Mouse (Mus musculus) small intestine, adult 2 months (tissue): ENCODE data around the gene Neurl2. TPM values are rescaled to one million over a fixed set of nuclear protein-coding genes. Genes with fewer than 3 reads are reported as not detected.

ENCODE experiments used
- H3K27ac ChIP-seq: fragments of 200-500 bp; 2 replicates; pipeline ENCODE4 v1.5.1; 2012; ENCODE audit warnings: low read depth, low read length, control low read depth, inconsistent platforms; ENCODE audit not compliant: insufficient read depth
- H3K27me3 ChIP-seq: fragments of 200-500 bp; 2 replicates; pipeline ENCODE4 v1.6.1; 2012; ENCODE audit warnings: mild to moderate bottlenecking, moderate library complexity, low read length, inconsistent platforms; ENCODE audit not compliant: control insufficient read depth, insufficient read depth
- H3K36me3 ChIP-seq: fragments of 200-500 bp; 2 replicates; pipeline ENCODE4 v1.6.1; 2012; ENCODE audit warnings: mild to moderate bottlenecking, low read length, control low read depth, inconsistent platforms; ENCODE audit not compliant: control insufficient read depth, insufficient read depth
- H3K4me1 ChIP-seq: fragments of 200-500 bp; 2 replicates; pipeline ENCODE4 v1.6.1; 2012; ENCODE audit warnings: low read length, inconsistent platforms, mixed read lengths; ENCODE audit not compliant: control insufficient read depth, insufficient read depth, insufficient read length
- H3K4me3 ChIP-seq: fragments of 200-500 bp; 2 replicates; pipeline ENCODE4 v1.5.1; 2012; ENCODE audit warnings: low read depth, mild to moderate bottlenecking, control low read depth, inconsistent platforms, low read length, moderate library complexity
- CTCF ChIP-seq: fragments of 200-500 bp; IDR thresholded peaks from 2 replicates; pipeline ENCODE4 v1.5.1; 2012; ENCODE audit warnings: low read depth, mild to moderate bottlenecking, control low read depth, inconsistent platforms, low read length, moderate library complexity, mixed read lengths; ENCODE audit not compliant: insufficient replicate concordance, insufficient read length; ENCODE audit errors: extremely low read depth
- POLR2A ChIP-seq: fragments of 200-500 bp; IDR thresholded peaks from 2 replicates; pipeline ENCODE4 v1.6.1; 2012; ENCODE audit warnings: low read depth, mild to moderate bottlenecking, control low read depth, inconsistent platforms, low read length, moderate library complexity
- WGBS: fragments of 180-500 bp; shearing (Covaris S2); methylation state at CpG from one replicate; pipeline ENCODE4 v1.1.7; 2018; 5-methylcytosine and 5-hydroxymethylcytosine counted together
- polyA plus RNA-seq: library from polyadenylated mRNA; depleted of rRNA; stranded (reverse); fragments of >200 nt; gene quantifications from 2 replicates; pipeline ENCODE4 v1.2.3, GENCODE M21; 2012

Gene Neurl2
- polyA plus RNA-seq, 1 experiment, result 3.1 TPM

DNA sequence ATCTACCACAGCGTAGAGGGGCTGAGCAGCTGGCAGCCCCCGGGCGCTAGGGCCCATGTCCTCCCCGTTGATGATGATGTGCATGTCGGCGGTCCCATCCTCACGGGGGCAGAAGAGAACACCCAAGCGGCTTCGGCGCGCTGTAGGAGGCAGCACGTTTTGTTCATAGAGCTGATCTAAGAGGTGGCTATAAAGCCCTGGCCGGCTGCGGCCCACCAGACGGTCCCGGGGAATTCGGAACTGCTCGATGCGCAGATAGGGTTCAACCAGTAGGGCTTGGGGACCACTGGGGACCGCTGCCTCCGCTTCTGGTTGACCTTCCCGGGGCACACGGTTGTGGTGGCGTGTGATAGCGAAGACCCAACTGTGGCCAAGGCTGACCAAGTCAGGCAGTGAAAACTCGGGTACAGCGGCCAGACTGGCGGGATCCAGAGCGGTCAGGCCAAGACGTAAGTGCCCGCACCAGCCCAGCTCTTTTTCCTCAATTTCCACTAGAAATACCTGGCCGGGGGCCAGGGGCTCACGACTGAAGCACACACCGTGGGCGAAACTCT lies 431 bp downstream of the Neurl2 start, which contains the start of gene Ctsa:
TSS of gene Ctsa (plus strand) at position 126 of the 554 bp plus-strand sequence.
- no peaks in the 10 kb centered on the region for H3K27me3 ChIP-seq
- H3K4me3 ChIP-seq, result peak within 1 kb of the TSS; percentile 85
- 1% methylated on average over 35 of the region's 35 CpGs for WGBS
- peaks cover 15% of the 10 kb centered on the region for H3K36me3 ChIP-seq
- peak within 1 kb of the TSS; percentile 67 for H3K27ac ChIP-seq
- H3K4me1 ChIP-seq, result peaks cover 9% of the 10 kb centered on the region
- peak; percentile 46; the same call in 1 of the 2 replicates for TF ChIP-seq CTCF
- no peak for TF ChIP-seq POLR2A

DNA sequence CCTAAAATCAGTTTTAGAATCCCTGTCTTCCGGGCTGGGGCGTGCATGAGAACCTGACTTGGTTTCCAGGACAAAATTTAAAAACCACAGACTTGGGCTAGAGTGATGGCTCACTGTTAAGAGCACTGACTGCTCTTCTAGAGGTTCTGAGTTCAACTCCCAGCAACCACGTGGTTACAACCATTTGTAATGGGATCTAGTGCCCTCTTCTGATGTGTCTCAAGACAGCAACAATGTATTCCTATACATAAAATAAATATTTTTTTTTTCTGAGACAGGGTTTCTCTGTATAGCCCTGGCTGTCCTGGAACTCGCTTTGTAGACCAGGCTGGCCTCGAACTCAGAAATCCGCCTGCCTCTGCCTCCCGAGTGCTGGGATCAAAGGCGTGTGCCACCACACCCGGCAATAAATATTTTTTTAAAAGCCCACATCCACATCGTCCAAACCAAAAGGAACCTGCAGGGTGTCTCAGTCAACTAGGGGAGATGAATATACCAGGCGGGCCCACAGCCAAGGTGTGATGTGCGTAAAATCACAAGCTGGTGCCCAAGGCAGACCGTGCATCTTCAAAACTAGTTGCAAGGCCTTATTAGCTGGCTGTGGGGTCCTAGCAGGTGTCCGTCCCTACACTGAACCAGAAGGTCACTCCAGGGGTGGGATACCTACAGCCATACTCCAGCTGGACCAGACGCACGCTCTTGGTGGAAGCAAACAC lies 1.1 kb downstream of the Neurl2 start:
- Histone ChIP-seq H3K27me3 (no peaks in the 10 kb centered on the region), H3K4me1 (peaks cover 9% of the 10 kb centered on the region), H3K27ac (no peak overlapping the region), H3K36me3 (peaks cover 13% of the 10 kb centered on the region), H3K4me3 (peak overlapping the region; percentile 85)
- 42% methylated on average over 16 of the region's 16 CpGs for WGBS
- TF ChIP-seq POLR2A (no peak), CTCF (no peak)

DNA sequence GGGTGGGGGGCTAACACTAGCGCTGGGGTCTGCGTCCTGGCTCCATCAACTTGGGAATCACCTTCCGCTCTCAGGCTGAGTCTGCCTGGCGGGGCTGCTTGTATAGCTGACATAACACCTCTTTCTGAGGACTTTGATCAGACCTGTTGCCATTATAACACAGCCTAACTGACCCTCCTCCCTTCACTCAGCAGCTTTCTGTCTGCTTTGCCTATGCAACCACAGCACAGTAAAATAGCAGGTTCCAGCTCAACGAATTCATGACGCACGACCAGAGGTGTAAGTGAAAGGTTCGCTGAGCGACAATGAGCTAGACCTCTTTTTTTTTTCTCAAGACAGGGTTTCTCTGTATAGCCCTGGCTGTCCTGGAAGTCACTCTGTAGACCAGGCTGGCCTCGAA lies 2.2 kb downstream of the Neurl2 start:
- TF ChIP-seq CTCF, result no peak
- no peak for TF ChIP-seq POLR2A
- Histone ChIP-seq H3K27me3 (no peaks in the 10 kb centered on the region), H3K27ac (no peak overlapping the region), H3K4me1 (peaks cover 9% of the 10 kb centered on the region), H3K4me3 (no peak overlapping the region), H3K36me3 (peaks cover 8% of the 10 kb centered on the region; the same call in 1 of the 2 replicates)
- 78% methylated on average over 10 of the region's 10 CpGs for WGBS

DNA sequence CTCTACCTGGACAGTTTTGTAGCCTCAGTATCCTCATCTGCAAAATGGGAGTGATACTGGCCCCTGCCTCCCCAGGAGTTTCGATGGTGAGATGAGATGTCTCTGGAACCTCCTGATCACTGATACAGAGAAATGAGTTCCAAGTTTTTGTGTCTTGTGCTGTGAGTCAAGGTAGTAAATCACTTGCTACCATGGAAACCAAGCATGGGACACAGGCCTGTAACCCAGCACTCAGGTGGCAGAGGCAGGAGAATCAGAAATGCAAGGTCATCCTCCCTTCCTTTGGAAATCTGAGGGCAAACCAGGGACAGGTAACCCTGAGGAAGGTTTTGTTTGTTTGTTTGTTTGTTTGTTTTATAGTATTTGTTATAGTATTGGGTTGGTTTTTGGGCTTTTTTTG lies 4.2 kb downstream of the Neurl2 start:
- peaks cover 22% of the 10 kb centered on the region for H3K36me3 ChIP-seq
- no peaks in the 10 kb centered on the region for H3K27me3 ChIP-seq
- peaks cover 5% of the 10 kb centered on the region; the same call in 1 of the 2 replicates for H3K4me1 ChIP-seq
- 92% methylated on average over 1 of the region's 1 CpGs for WGBS
- H3K27ac ChIP-seq, result no peak overlapping the region
- TF ChIP-seq POLR2A (no peak), CTCF (no peak)
- no peak overlapping the region for H3K4me3 ChIP-seq

DNA sequence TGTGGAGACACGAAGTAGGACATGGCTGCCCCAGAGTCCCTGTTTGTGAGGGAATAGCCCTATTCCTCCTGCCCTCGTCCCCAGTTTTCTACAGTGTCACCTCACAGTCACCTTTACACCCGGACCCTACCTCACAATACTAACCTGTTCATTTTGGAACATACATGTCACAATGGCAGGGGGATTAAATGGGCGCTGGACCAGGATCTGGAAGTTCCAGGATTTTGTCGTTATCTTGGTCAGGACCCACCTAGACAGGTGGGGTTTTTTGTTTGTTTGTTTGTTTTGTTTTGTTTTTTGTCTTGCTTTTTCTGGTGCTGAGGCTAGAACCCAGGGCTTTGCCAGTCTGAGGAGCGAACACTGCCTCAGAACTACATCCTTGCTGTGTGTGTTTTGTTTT lies 4.8 kb downstream of the Neurl2 start, which contains the start of gene Spata25:
TSS of gene Spata25 (minus strand) at position 101 of the 400 bp plus-strand sequence.
- H3K36me3 ChIP-seq, result peaks cover 22% of the 10 kb centered on the region
- 90% methylated on average over 6 of the region's 6 CpGs for WGBS
- no peak within 1 kb of the TSS for H3K4me3 ChIP-seq
- peaks cover 7% of the 10 kb centered on the region; the same call in 1 of the 2 replicates for H3K4me1 ChIP-seq
- no peaks in the 10 kb centered on the region for H3K27me3 ChIP-seq
- no peak within 1 kb of the TSS for H3K27ac ChIP-seq
- TF ChIP-seq POLR2A (no peak), CTCF (no peak)

DNA sequence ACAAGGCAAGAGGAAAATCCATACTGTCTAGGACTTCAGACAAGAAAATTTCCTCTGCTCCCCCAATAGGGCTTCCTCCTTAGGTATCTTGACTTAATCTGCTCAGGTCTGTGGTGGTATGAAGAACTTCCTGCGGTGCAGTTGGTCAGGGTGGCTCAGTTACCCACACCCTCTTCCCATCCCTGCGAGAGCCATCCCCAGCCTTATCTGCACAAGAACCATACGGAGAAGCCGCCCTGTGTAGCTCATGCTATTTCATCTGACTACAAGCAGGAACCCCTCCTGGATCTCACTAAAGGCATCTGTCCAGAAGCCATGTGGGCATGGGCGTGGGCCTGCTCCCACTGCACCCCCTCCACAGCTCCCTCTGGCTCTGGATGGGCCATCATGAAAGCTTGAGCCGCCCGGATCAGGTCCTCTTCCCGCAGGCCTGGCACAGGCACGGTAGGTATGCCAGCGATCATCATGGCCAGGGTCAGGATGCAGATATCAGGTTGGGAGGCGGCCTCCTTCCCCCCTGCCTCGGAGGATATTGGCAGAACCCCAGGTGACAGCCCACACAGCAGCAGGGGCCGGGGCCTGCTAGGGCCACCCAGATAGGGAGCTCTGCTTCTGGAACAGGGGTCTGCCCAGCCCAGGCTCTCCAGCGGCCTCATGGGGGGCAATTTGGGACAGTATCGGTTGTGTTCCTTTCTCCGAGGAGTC lies 6.0 kb downstream of the Neurl2 start:
- Histone ChIP-seq H3K27me3 (no peaks in the 10 kb centered on the region), H3K36me3 (peaks cover 22% of the 10 kb centered on the region), H3K4me3 (no peak overlapping the region), H3K4me1 (peaks cover 5% of the 10 kb centered on the region), H3K27ac (no peak overlapping the region)
- TF ChIP-seq CTCF (no peak), POLR2A (no peak)
- WGBS, result 90% methylated on average over 16 of the region's 16 CpGs

DNA sequence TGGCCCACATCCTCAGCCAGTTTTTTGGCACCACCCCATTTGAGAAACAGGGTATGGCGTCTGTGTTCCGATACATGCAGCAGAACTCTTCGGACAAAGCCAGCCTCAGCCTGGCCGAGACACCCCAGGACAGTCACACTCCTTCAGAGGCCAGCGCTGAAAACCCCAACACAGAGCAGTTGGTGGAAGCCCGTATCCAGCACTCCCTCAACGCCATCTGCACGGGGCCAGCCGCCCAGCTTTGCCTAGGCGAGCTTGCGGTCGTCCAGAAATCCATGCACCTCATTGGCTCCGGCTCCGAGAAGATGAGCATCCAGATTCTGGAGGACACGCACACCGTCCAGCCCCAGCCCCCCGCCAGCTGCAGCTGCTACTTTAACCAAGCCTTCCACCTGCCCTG lies 7.7 kb downstream of the Neurl2 start:
- 97% methylated on average over 17 of the region's 17 CpGs for WGBS
- Histone ChIP-seq H3K27me3 (no peaks in the 10 kb centered on the region), H3K4me1 (peaks cover 5% of the 10 kb centered on the region), H3K36me3 (peaks cover 32% of the 10 kb centered on the region), H3K27ac (no peak overlapping the region), H3K4me3 (no peak overlapping the region)
- TF ChIP-seq CTCF (no peak), POLR2A (no peak)
